In genomic region chr1:78425793-78426700, GRCm38 (mm10) we compare ENCODE assay signal across 8 mouse cellular contexts.
DNase-seq lines count a peak whose midpoint lies in the region; ATAC-seq lines count a peak whose summit lies in the region.

No protein-coding gene starts in this region.

- H3K9ac ChIP-seq in heart, embryonic 13.5 days = no peak overlapping the region
- no peak overlapping the region for H3K9ac ChIP-seq in limb, embryonic 12.5 days (replicated peaks)

- H3K9me3 ChIP-seq in heart, embryonic 13.5 days = no peaks in the 10 kb centered on the region
- H3K9me3 ChIP-seq in limb, embryonic 12.5 days = no peaks in the 10 kb centered on the region

- no peak overlapping the region for H3K4me3 ChIP-seq in heart, embryonic 13.5 days
- no peak overlapping the region for H3K4me3 ChIP-seq in limb, embryonic 12.5 days (replicated peaks)

- H3K4me1 ChIP-seq in heart, embryonic 13.5 days = peaks cover 57% of the 10 kb centered on the region
- H3K4me1 ChIP-seq in limb, embryonic 12.5 days (replicated peaks) = peaks cover 37% of the 10 kb centered on the region

- H3K27me3 ChIP-seq in heart, embryonic 13.5 days (replicated peaks) = no peaks in the 10 kb centered on the region
- no peaks in the 10 kb centered on the region for H3K27me3 ChIP-seq in limb, embryonic 12.5 days

- ATAC-seq in heart, embryonic 13.5 days (ENCODE audit: extremely low read depth, insufficient number of reproducible peaks, low FRiP score, low TSS enrichment) = peak; percentile 35; the same call in 1 of the 2 replicates
- no peak for ATAC-seq in limb, embryonic 12.5 days (ENCODE audit: insufficient number of reproducible peaks, insufficient read depth, low FRiP score, low TSS enrichment, low read depth)
- ATAC-seq in activated CD4-positive, CD25-positive, alpha-beta regulatory T cell, adult 4 months = no peak

- peaks cover 27% of the 10 kb centered on the region for H3K36me3 ChIP-seq in heart, embryonic 13.5 days
- H3K36me3 ChIP-seq in limb, embryonic 12.5 days = peaks cover 19% of the 10 kb centered on the region

- peak; percentile 30 for DNase-seq in gastrocnemius, postnatal 14 days
- DNase-seq in gastrocnemius, postnatal 36 days = no peak
- DNase-seq in Muller cell, postnatal 12 days (ENCODE audit: inconsistent ontology term) = peak; percentile 54
- DNase-seq in thymus, postnatal 0 days (ENCODE audit: low spot score) = no peak
- no peak for DNase-seq in urinary bladder, adult 18-20 months (ENCODE audit: low spot score in 2 of 2)

- intact Hi-C loops in gastrocnemius, postnatal 14 days (cut with DNase I; ENCODE audit: low total_unique reads) = loop anchor here (10.0 kb wide), 1 partner anchor 211 kb away; no protein-coding TSS in a partner anchor
- intact Hi-C loops in gastrocnemius, postnatal 36 days (cut with DNase I) = no loop called here

- H3K27ac ChIP-seq in heart, embryonic 13.5 days (replicated peaks) = peak overlapping the region; percentile 81
- H3K27ac ChIP-seq in limb, embryonic 12.5 days = peak overlapping the region; percentile 73; the same call in 1 of the 2 replicates

- H3K4me2 ChIP-seq in heart, embryonic 13.5 days = peak overlapping the region; percentile 31
- no peak overlapping the region for H3K4me2 ChIP-seq in limb, embryonic 12.5 days

- 53% methylated on average over 7 of the region's 7 CpGs for WGBS in heart, embryonic 13.5 days
- WGBS in limb, embryonic 12.5 days = 45% methylated on average over 7 of the region's 7 CpGs

Comparison
In these comparisons a context has a peak if more than half of its experiments do, and no peak if none do; other contexts are left out.
1. DNase-seq: peak in gastrocnemius, postnatal 14 days (single experiment) and Muller cell, postnatal 12 days (single experiment); none in gastrocnemius, postnatal 36 days (0 of 2), thymus, postnatal 0 days (single experiment) and urinary bladder, adult 18-20 months (0 of 2).